Mouse (Mus musculus): ENCODE results near the gene Iqschfp. TPM values are rescaled to one million over a fixed set of nuclear protein-coding genes. Genes with fewer than 3 reads are reported as not detected.

Gene Iqschfp
- polyA plus RNA-seq, 1 experiment from 2014 or later: 0.12 TPM

- Histone ChIP-seq H3K4me3 (no peak overlapping the region), H3K27me3 (ENCODE audit: low read depth, poor library complexity, severe bottlenecking) (no peaks in the 10 kb centered on the region), H3K36me3 (no peaks in the 10 kb centered on the region), H3K27ac (replicated peaks) (no peak overlapping the region), H3K9me3 (replicated peaks) (no peaks in the 10 kb centered on the region), H3K4me1 (peaks cover 4% of the 10 kb centered on the region)
- WGBS: 61% methylated on average over 10 of the region's 10 CpGs
- DNase-seq (ENCODE audit: low spot score): no peak
Measured at GRCm38 (mm10) chr3:68453719-68454455, 561.9 kb downstream of the Iqschfp start.

GRCm38 (mm10) chr3:68466643-68467042 lies 574.6 kb downstream of the Iqschfp start:
- Histone ChIP-seq H3K27me3 (ENCODE audit: low read depth, poor library complexity, severe bottlenecking) (peaks cover 6% of the 10 kb centered on the region; the same call in 1 of the 2 replicates), H3K9me3 (replicated peaks) (no peaks in the 10 kb centered on the region), H3K4me1 (peaks cover 32% of the 10 kb centered on the region), H3K27ac (replicated peaks) (no peak overlapping the region), H3K4me3 (no peak overlapping the region), H3K36me3 (no peaks in the 10 kb centered on the region)
- DNase-seq (ENCODE audit: low spot score): no peak
- 34% methylated on average over 5 of the region's 5 CpGs for WGBS

GRCm38 (mm10) chr3:68467941-68468687 lies 576.1 kb downstream of the Iqschfp start:
- no peaks in the 10 kb centered on the region for H3K36me3 ChIP-seq
- DNase-seq (ENCODE audit: low spot score): peak; percentile 53
- under 1% methylated on average over 10 of the region's 10 CpGs for WGBS
- peak overlapping the region; percentile 50; the same call in 1 of the 2 replicates for H3K27ac ChIP-seq (replicated peaks)
- peaks cover 32% of the 10 kb centered on the region for H3K4me1 ChIP-seq
- no peaks in the 10 kb centered on the region for H3K9me3 ChIP-seq (replicated peaks)
- H3K4me3 ChIP-seq: peak overlapping the region; percentile 45
- H3K27me3 ChIP-seq (ENCODE audit: low read depth, poor library complexity, severe bottlenecking): peaks cover 6% of the 10 kb centered on the region; the same call in 1 of the 2 replicates

DNA sequence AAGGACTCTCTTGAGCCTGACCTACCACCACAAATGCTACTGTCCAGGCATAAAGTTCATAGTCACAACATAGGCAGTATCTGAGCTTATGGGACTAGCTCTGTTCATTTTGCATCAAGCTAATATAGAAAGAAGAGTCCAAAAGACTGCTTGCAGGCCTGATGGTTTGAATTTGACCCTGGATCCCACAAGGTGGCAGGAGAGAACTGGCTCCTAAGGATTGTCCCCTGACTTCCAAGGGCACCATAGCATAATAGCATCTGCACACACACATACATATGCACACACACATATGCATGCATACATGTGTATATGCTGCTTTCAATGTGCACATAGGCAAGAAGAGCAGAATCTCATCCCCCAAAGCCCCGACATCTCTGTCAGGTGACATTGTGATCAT lies 577.6 kb downstream of the Iqschfp start:
- Histone ChIP-seq H3K27me3 (ENCODE audit: low read depth, poor library complexity, severe bottlenecking) (peaks cover 6% of the 10 kb centered on the region; the same call in 1 of the 2 replicates), H3K9me3 (replicated peaks) (no peaks in the 10 kb centered on the region), H3K4me1 (peaks cover 32% of the 10 kb centered on the region), H3K36me3 (no peaks in the 10 kb centered on the region), H3K27ac (replicated peaks) (no peak overlapping the region), H3K4me3 (no peak overlapping the region)
- 89% methylated on average over 1 of the region's 1 CpGs for WGBS
- no peak for DNase-seq (ENCODE audit: low spot score)

GRCm38 (mm10) chr3:68470061-68470460 lies 578.0 kb downstream of the Iqschfp start:
- no peaks in the 10 kb centered on the region for H3K9me3 ChIP-seq (replicated peaks)
- DNase-seq (ENCODE audit: low spot score): no peak
- no peak overlapping the region for H3K4me3 ChIP-seq
- H3K4me1 ChIP-seq: peaks cover 32% of the 10 kb centered on the region
- H3K27me3 ChIP-seq (ENCODE audit: low read depth, poor library complexity, severe bottlenecking): peaks cover 6% of the 10 kb centered on the region; the same call in 1 of the 2 replicates
- no peaks in the 10 kb centered on the region for H3K36me3 ChIP-seq
- H3K27ac ChIP-seq (replicated peaks): no peak overlapping the region
- WGBS: 67% methylated on average over 3 of the region's 3 CpGs

GRCm38 (mm10) chr3:68470622-68471021 lies 578.6 kb downstream of the Iqschfp start:
- Histone ChIP-seq H3K4me1 (peaks cover 32% of the 10 kb centered on the region), H3K27ac (replicated peaks) (no peak overlapping the region), H3K9me3 (replicated peaks) (no peaks in the 10 kb centered on the region), H3K36me3 (no peaks in the 10 kb centered on the region), H3K4me3 (no peak overlapping the region), H3K27me3 (ENCODE audit: low read depth, poor library complexity, severe bottlenecking) (peaks cover 6% of the 10 kb centered on the region; the same call in 1 of the 2 replicates)
- WGBS: 79% methylated on average over 5 of the region's 5 CpGs
- DNase-seq (ENCODE audit: low spot score): no peak

DNA sequence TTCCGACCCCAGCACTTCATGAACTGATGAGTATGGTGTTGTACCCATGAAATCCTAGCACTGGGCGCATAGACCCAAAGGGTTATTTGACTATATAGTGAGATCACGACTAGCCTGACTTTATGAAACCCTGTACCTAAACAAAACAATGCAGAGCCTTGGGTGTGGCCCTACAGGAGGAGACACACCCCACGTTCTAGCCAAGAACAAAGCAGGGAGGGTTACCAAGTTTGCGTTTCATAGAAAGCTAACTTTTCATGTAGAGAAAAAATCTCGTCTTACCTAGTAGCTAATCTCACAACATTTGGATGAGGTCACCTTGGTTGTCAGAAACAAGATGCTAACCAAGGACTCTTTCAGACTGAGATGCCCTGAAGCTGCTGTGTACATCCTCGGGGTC lies 584.3 kb downstream of the Iqschfp start:
- Histone ChIP-seq H3K27ac (replicated peaks) (no peak overlapping the region), H3K4me3 (no peak overlapping the region), H3K27me3 (ENCODE audit: low read depth, poor library complexity, severe bottlenecking) (peaks cover 12% of the 10 kb centered on the region; the same call in 1 of the 2 replicates), H3K36me3 (no peaks in the 10 kb centered on the region), H3K4me1 (peaks cover 11% of the 10 kb centered on the region), H3K9me3 (replicated peaks) (no peaks in the 10 kb centered on the region)
- DNase-seq (ENCODE audit: low spot score): no peak
- 91% methylated on average over 7 of the region's 7 CpGs for WGBS

- 0 out of 2 replicates have a peak overlapping the region, but pooled peaks have one; percentile 7 for H3K27ac ChIP-seq (replicated peaks)
- WGBS: 54% methylated on average over 2 of the region's 2 CpGs
- H3K4me1 ChIP-seq: peaks cover 11% of the 10 kb centered on the region
- DNase-seq (ENCODE audit: low spot score): no peak
- no peak overlapping the region for H3K4me3 ChIP-seq
- no peaks in the 10 kb centered on the region for H3K36me3 ChIP-seq
- peaks cover 12% of the 10 kb centered on the region; the same call in 1 of the 2 replicates for H3K27me3 ChIP-seq (ENCODE audit: low read depth, poor library complexity, severe bottlenecking)
- H3K9me3 ChIP-seq (replicated peaks): no peaks in the 10 kb centered on the region
Measured at GRCm38 (mm10) chr3:68477478-68477877, 585.4 kb downstream of the Iqschfp start.

- WGBS: 88% methylated on average over 6 of the region's 6 CpGs
- DNase-seq (ENCODE audit: low spot score): no peak
- Histone ChIP-seq H3K9me3 (replicated peaks) (no peaks in the 10 kb centered on the region), H3K36me3 (no peaks in the 10 kb centered on the region), H3K27me3 (ENCODE audit: low read depth, poor library complexity, severe bottlenecking) (peaks cover 12% of the 10 kb centered on the region; the same call in 1 of the 2 replicates), H3K4me3 (no peak overlapping the region), H3K4me1 (peaks cover 11% of the 10 kb centered on the region), H3K27ac (replicated peaks) (no peak overlapping the region)
Measured at GRCm38 (mm10) chr3:68479266-68479665, 587.2 kb downstream of the Iqschfp start.

DNA sequence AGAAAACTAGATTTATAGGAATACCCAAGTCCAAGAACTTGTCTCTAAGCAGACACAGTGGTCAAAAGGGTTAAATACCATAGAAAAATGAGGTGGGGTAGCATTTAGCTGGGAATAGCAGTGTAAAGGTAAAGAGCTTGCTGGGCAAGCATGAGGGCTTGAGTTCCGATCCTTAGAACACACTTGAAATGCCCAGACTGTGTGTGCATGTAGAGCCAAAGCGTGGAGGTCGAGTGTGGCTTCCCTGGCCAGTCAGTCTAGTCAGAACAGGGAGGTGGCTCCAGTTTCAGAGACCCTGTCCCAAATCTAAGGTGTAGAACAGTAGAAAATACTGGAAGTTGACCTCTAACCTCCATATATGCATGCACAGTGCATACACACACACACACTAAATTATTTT lies 591.5 kb downstream of the Iqschfp start:
- H3K36me3 ChIP-seq: no peaks in the 10 kb centered on the region
- no peaks in the 10 kb centered on the region for H3K9me3 ChIP-seq (replicated peaks)
- no peak overlapping the region for H3K4me3 ChIP-seq
- H3K27ac ChIP-seq (replicated peaks): no peak overlapping the region
- H3K4me1 ChIP-seq: no peaks in the 10 kb centered on the region
- H3K27me3 ChIP-seq (ENCODE audit: low read depth, poor library complexity, severe bottlenecking): peaks cover 8% of the 10 kb centered on the region; the same call in 1 of the 2 replicates
- 88% methylated on average over 3 of the region's 3 CpGs for WGBS
- DNase-seq (ENCODE audit: low spot score): no peak

- DNase-seq (ENCODE audit: low spot score): no peak
- no peaks in the 10 kb centered on the region for H3K4me1 ChIP-seq
- H3K4me3 ChIP-seq: no peak overlapping the region
- H3K27ac ChIP-seq (replicated peaks): no peak overlapping the region
- H3K36me3 ChIP-seq: no peaks in the 10 kb centered on the region
- peaks cover 3% of the 10 kb centered on the region; the same call in 1 of the 2 replicates for H3K27me3 ChIP-seq (ENCODE audit: low read depth, poor library complexity, severe bottlenecking)
- no peaks in the 10 kb centered on the region for H3K9me3 ChIP-seq (replicated peaks)
- WGBS: 89% methylated on average over 9 of the region's 9 CpGs
Measured at GRCm38 (mm10) chr3:68484021-68484420, 592.0 kb downstream of the Iqschfp start.

GRCm38 (mm10) chr3:68484561-68484960 lies 592.5 kb downstream of the Iqschfp start:
- no peak for DNase-seq (ENCODE audit: low spot score)
- Histone ChIP-seq H3K4me1 (no peaks in the 10 kb centered on the region), H3K4me3 (no peak overlapping the region)

DNA sequence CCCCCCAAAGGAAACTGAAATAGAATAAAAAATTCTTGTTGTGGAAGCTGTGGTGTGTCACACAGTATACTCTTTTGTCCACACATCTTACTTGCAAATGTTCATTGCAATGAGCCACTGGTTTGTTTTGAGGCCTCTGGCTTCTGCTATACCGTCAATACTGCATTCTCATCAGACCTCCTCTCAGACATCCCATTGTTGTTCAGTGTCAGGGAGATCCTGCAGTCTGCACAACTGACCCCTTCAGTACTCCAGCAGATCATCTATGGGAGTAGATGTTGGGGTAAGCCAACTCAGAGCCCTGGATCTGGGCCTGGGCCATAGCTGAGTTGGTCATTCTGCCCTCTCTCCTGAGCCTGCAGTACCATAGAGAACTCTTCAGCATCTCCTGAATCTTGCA lies 595.6 kb downstream of the Iqschfp start:
- 85% methylated on average over 1 of the region's 1 CpGs for WGBS
- Histone ChIP-seq H3K4me1 (peaks cover 16% of the 10 kb centered on the region), H3K36me3 (no peaks in the 10 kb centered on the region), H3K9me3 (replicated peaks) (no peaks in the 10 kb centered on the region), H3K27ac (replicated peaks) (no peak overlapping the region), H3K4me3 (no peak overlapping the region), H3K27me3 (ENCODE audit: low read depth, poor library complexity, severe bottlenecking) (peaks cover 10% of the 10 kb centered on the region)
- no peak for DNase-seq (ENCODE audit: low spot score)

More at GRCm38 (mm10) chr3:68484561-68484960, 592.5 kb downstream of the Iqschfp start:
- no peaks in the 10 kb centered on the region for H3K9me3 ChIP-seq (replicated peaks)
- 92% methylated on average over 4 of the region's 4 CpGs for WGBS
- H3K27ac ChIP-seq (replicated peaks): no peak overlapping the region
- no peaks in the 10 kb centered on the region for H3K36me3 ChIP-seq
- H3K27me3 ChIP-seq (ENCODE audit: low read depth, poor library complexity, severe bottlenecking): no peaks in the 10 kb centered on the region
